Mouse (Mus musculus) heart, embryonic 10.5 days (tissue): ENCODE results near the gene Myh14. TPM values are rescaled to one million over a fixed set of nuclear protein-coding genes. Genes with fewer than 3 reads are reported as not detected.

Experiments used
- DNase-seq: peaks from one replicate; pipeline ENCODE4 v3.0.0-alpha.2; 2017; ENCODE audit warnings: low spot score
- H3K27ac ChIP-seq: fragments of 300-500 bp; sonication (generic); 2 replicates; pipeline ENCODE4 v1.5.1; 2016; ENCODE audit warnings: mild to moderate bottlenecking
- H3K27me3 ChIP-seq: fragments of 300-500 bp; sonication (generic); 2 replicates; pipeline ENCODE4 v1.6.1; 2016; ENCODE audit warnings: mild to moderate bottlenecking; ENCODE audit not compliant: poor library complexity, insufficient read depth, severe bottlenecking
- H3K36me3 ChIP-seq: fragments of 300-500 bp; sonication (generic); 2 replicates; pipeline ENCODE4 v1.6.1; 2016; ENCODE audit warnings: mild to moderate bottlenecking, moderate library complexity
- H3K4me1 ChIP-seq: fragments of 300-500 bp; sonication (generic); 2 replicates; pipeline ENCODE4 v1.6.1; 2016; ENCODE audit warnings: mild to moderate bottlenecking
- H3K4me3 ChIP-seq: fragments of 300-500 bp; sonication (generic); 2 replicates; pipeline ENCODE4 v1.5.1; 2016; ENCODE audit warnings: mild to moderate bottlenecking, moderate library complexity
- H3K9me3 ChIP-seq: fragments of 300-500 bp; sonication (generic); 2 replicates; pipeline ENCODE4 v1.6.1; 2016; ENCODE audit warnings: mild to moderate bottlenecking, moderate library complexity
- WGBS: fragments of 180-500 bp; shearing (Covaris S2); methylation state at CpG from one replicate; pipeline ENCODE4 v1.1.7; 2016; 5-methylcytosine and 5-hydroxymethylcytosine counted together
- polyA plus RNA-seq: library from polyadenylated mRNA; unstranded; fragments of >200 nt; fragmentation: Nextera tagmentation; extraction: Ambion mirVana; gene quantifications from 2 replicates; pipeline ENCODE4 v1.2.1, GENCODE M21; 2016

Gene Myh14
- polyA plus RNA-seq, 1 experiment from 2014 or later = 2.4 TPM

GRCm38 (mm10) chr7:44666462-44666861 is 4.2 kb downstream of the Myh14 start:
- H3K4me1 ChIP-seq = peaks cover 10% of the 10 kb centered on the region
- no peaks in the 10 kb centered on the region for H3K36me3 ChIP-seq
- no peak for DNase-seq
- no peak overlapping the region for H3K27ac ChIP-seq
- 75% methylated on average over 2 of the region's 2 CpGs for WGBS
- peaks cover 67% of the 10 kb centered on the region for H3K27me3 ChIP-seq
- no peaks in the 10 kb centered on the region for H3K9me3 ChIP-seq
- H3K4me3 ChIP-seq = no peak overlapping the region

GRCm38 (mm10) chr7:44664731-44665130 is 5.9 kb downstream of the Myh14 start:
- H3K27me3 ChIP-seq = peaks cover 50% of the 10 kb centered on the region
- 33% methylated on average over 11 of the region's 11 CpGs for WGBS
- no peaks in the 10 kb centered on the region for H3K4me1 ChIP-seq
- no peak overlapping the region for H3K27ac ChIP-seq
- no peak overlapping the region for H3K4me3 ChIP-seq
- H3K9me3 ChIP-seq = no peaks in the 10 kb centered on the region
- no peaks in the 10 kb centered on the region for H3K36me3 ChIP-seq
- DNase-seq = no peak

GRCm38 (mm10) chr7:44663546-44663945 is 7.1 kb downstream of the Myh14 start:
- Histone ChIP-seq H3K36me3 (no peaks in the 10 kb centered on the region), H3K4me1 (no peaks in the 10 kb centered on the region), H3K27ac (no peak overlapping the region), H3K9me3 (no peaks in the 10 kb centered on the region), H3K4me3 (no peak overlapping the region), H3K27me3 (peaks cover 39% of the 10 kb centered on the region; the same call in 1 of the 2 replicates)
- DNase-seq = no peak
- 74% methylated on average over 5 of the region's 5 CpGs for WGBS

- H3K4me1 ChIP-seq = no peaks in the 10 kb centered on the region
- 8% methylated on average over 3 of the region's 3 CpGs for WGBS
- peaks cover 29% of the 10 kb centered on the region; the same call in 1 of the 2 replicates for H3K27me3 ChIP-seq
- no peak overlapping the region for H3K4me3 ChIP-seq
- no peak overlapping the region; the same call in 1 of the 2 replicates for H3K27ac ChIP-seq
- no peaks in the 10 kb centered on the region for H3K36me3 ChIP-seq
- no peak for DNase-seq
- H3K9me3 ChIP-seq = no peaks in the 10 kb centered on the region
These were observed 8.1 kb downstream of the Myh14 start for GRCm38 (mm10) chr7:44662569-44662968.

GRCm38 (mm10) chr7:44662168-44662567 is 8.5 kb downstream of the Myh14 start:
- DNase-seq = no peak
- Histone ChIP-seq H3K4me3 (no peak overlapping the region), H3K27me3 (peaks cover 25% of the 10 kb centered on the region; the same call in 1 of the 2 replicates), H3K36me3 (no peaks in the 10 kb centered on the region), H3K27ac (no peak overlapping the region; the same call in 1 of the 2 replicates), H3K4me1 (no peaks in the 10 kb centered on the region), H3K9me3 (no peaks in the 10 kb centered on the region)
- 8% methylated on average over 8 of the region's 8 CpGs for WGBS

GRCm38 (mm10) chr7:44661219-44661618 is 9.4 kb downstream of the Myh14 start:
- Histone ChIP-seq H3K9me3 (no peaks in the 10 kb centered on the region), H3K27ac (no peak overlapping the region), H3K4me3 (no peak overlapping the region), H3K4me1 (no peaks in the 10 kb centered on the region), H3K36me3 (no peaks in the 10 kb centered on the region), H3K27me3 (peaks cover 22% of the 10 kb centered on the region; the same call in 1 of the 2 replicates)
- DNase-seq = no peak
- WGBS = 78% methylated on average over 5 of the region's 5 CpGs

- Histone ChIP-seq H3K27me3 (no peaks in the 10 kb centered on the region; the same call in 1 of the 2 replicates), H3K36me3 (no peaks in the 10 kb centered on the region), H3K4me3 (no peak overlapping the region), H3K4me1 (no peaks in the 10 kb centered on the region), H3K27ac (no peak overlapping the region), H3K9me3 (no peaks in the 10 kb centered on the region)
- WGBS = 8% methylated on average over 8 of the region's 8 CpGs
- no peak for DNase-seq
These were observed 15.1 kb downstream of the Myh14 start for GRCm38 (mm10) chr7:44655504-44655903.

GRCm38 (mm10) chr7:44653773-44654172 is 16.9 kb downstream of the Myh14 start:
- no peaks in the 10 kb centered on the region for H3K9me3 ChIP-seq
- 55% methylated on average over 8 of the region's 8 CpGs for WGBS
- no peak overlapping the region for H3K27ac ChIP-seq
- DNase-seq = no peak
- no peak overlapping the region for H3K4me3 ChIP-seq
- H3K36me3 ChIP-seq = no peaks in the 10 kb centered on the region
- H3K27me3 ChIP-seq = no peaks in the 10 kb centered on the region; the same call in 1 of the 2 replicates
- H3K4me1 ChIP-seq = no peaks in the 10 kb centered on the region

GRCm38 (mm10) chr7:44651416-44651815 is 19.2 kb downstream of the Myh14 start:
- H3K36me3 ChIP-seq = no peaks in the 10 kb centered on the region
- DNase-seq = no peak
- H3K27me3 ChIP-seq = no peaks in the 10 kb centered on the region
- no peak overlapping the region for H3K27ac ChIP-seq
- H3K9me3 ChIP-seq = no peaks in the 10 kb centered on the region
- no peak overlapping the region for H3K4me3 ChIP-seq
- WGBS = 65% methylated on average over 7 of the region's 7 CpGs
- no peaks in the 10 kb centered on the region for H3K4me1 ChIP-seq

GRCm38 (mm10) chr7:44649990-44650389 is 20.7 kb downstream of the Myh14 start:
- H3K9me3 ChIP-seq = no peaks in the 10 kb centered on the region
- H3K4me1 ChIP-seq = no peaks in the 10 kb centered on the region
- peaks cover 12% of the 10 kb centered on the region for H3K27me3 ChIP-seq
- H3K4me3 ChIP-seq = no peak overlapping the region
- H3K36me3 ChIP-seq = no peaks in the 10 kb centered on the region
- 17% methylated on average over 4 of the region's 4 CpGs for WGBS
- DNase-seq = no peak
- H3K27ac ChIP-seq = no peak overlapping the region

- H3K9me3 ChIP-seq = no peaks in the 10 kb centered on the region
- no peaks in the 10 kb centered on the region for H3K36me3 ChIP-seq
- H3K27me3 ChIP-seq = peaks cover 20% of the 10 kb centered on the region
- no peak for DNase-seq
- no peak overlapping the region for H3K27ac ChIP-seq
- no peaks in the 10 kb centered on the region for H3K4me1 ChIP-seq
- H3K4me3 ChIP-seq = no peak overlapping the region
- 58% methylated on average over 8 of the region's 8 CpGs for whole genome bisulfite sequencing
These were observed 21.5 kb downstream of the Myh14 start for GRCm38 (mm10) chr7:44649094-44649610.

GRCm38 (mm10) chr7:44647729-44648128 is 22.9 kb downstream of the Myh14 start:
- DNase-seq = no peak
- H3K27me3 ChIP-seq = peaks cover 34% of the 10 kb centered on the region
- no peaks in the 10 kb centered on the region for H3K9me3 ChIP-seq
- no peak overlapping the region for H3K4me3 ChIP-seq
- H3K36me3 ChIP-seq = no peaks in the 10 kb centered on the region
- 58% methylated on average over 10 of the region's 10 CpGs for WGBS
- no peaks in the 10 kb centered on the region for H3K4me1 ChIP-seq
- no peak overlapping the region for H3K27ac ChIP-seq

- 55% methylated on average over 7 of the region's 7 CpGs for WGBS
- Histone ChIP-seq H3K36me3 (no peaks in the 10 kb centered on the region), H3K27me3 (peaks cover 36% of the 10 kb centered on the region), H3K4me1 (no peaks in the 10 kb centered on the region), H3K9me3 (no peaks in the 10 kb centered on the region), H3K27ac (no peak overlapping the region), H3K4me3 (no peak overlapping the region)
- DNase-seq = no peak
These were observed 23.5 kb downstream of the Myh14 start for GRCm38 (mm10) chr7:44647042-44647724.
